Mouse (Mus musculus): Measurements from ENCODE around the gene Ints5. TPM values are rescaled to one million over a fixed set of nuclear protein-coding genes. Genes with fewer than 3 reads are reported as not detected.

The Ints5 gene
- polyA plus RNA-seq, 1 experiment from 2014 or later: 31.0 TPM

DNA sequence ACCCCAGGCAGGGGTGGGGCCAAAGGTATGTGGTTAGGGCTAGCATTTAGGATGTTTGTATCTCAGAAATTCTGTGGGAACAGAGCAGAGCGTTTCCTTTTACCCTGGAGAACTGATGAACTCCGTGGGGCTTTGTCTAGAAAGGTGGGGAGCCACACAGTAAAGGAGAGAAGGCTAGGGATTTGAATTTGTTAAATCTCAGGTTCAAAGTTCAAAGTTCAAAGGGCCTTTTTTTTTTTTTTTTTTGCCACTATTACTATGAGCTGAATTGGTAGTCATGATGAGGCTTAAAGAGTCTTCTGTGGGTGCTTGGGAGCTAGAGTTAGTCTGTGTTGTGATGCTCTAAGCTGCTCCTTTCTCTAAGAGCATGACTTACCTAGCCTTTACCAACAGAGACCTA is 43.9 kb downstream of the Ints5 start:
- H3K9ac ChIP-seq (replicated peaks): no peak overlapping the region
- no peaks in the 10 kb centered on the region for H3K27me3 ChIP-seq (replicated peaks)
- no peak overlapping the region for H3K4me3 ChIP-seq (replicated peaks)
- peaks cover 15% of the 10 kb centered on the region for H3K4me1 ChIP-seq
- no peak overlapping the region for H3K4me2 ChIP-seq
- no peaks in the 10 kb centered on the region for H3K9me3 ChIP-seq (replicated peaks)
- H3K27ac ChIP-seq (replicated peaks): no peak overlapping the region
- peaks cover 7% of the 10 kb centered on the region; the same call in 1 of the 2 replicates for H3K36me3 ChIP-seq
- WGBS: 92% methylated on average over 2 of the region's 2 CpGs
- ATAC-seq (ENCODE audit: low FRiP score): no peak

GRCm38 (mm10) chr19:8940526-8941133 is 47.8 kb downstream of the Ints5 start:
- Histone ChIP-seq H3K4me1 (peaks cover 45% of the 10 kb centered on the region), H3K9me3 (replicated peaks) (no peaks in the 10 kb centered on the region), H3K27me3 (replicated peaks) (no peaks in the 10 kb centered on the region), H3K4me2 (peak overlapping the region; percentile 70), H3K36me3 (peaks cover 21% of the 10 kb centered on the region), H3K4me3 (replicated peaks) (peak overlapping the region; percentile 94), H3K9ac (replicated peaks) (peak overlapping the region; percentile 57; the same call in 1 of the 2 replicates), H3K27ac (replicated peaks) (no peak overlapping the region; the same call in 1 of the 2 replicates)
- 71% methylated on average over 15 of the region's 15 CpGs for WGBS
- ATAC-seq (ENCODE audit: low FRiP score): no peak

DNA sequence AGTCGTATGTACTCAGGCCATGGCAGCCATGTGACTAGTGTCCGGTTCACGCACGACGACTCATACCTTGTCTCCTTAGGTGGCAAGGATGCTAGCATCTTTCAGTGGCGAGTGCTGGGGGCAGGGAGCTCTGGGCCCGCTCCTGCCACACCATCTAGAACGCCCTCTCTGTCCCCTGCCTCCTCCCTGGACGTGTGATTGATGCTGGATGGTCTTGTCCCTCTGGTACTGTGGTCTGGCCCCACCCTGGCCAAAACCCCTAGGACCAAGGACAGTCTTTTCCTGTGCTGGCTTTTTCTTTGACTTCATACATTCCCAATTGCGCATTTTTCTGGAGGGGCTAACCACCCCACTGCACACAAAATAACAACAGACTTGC is 48.3 kb downstream of the Ints5 start:
- no peaks in the 10 kb centered on the region for H3K27me3 ChIP-seq (replicated peaks)
- H3K27ac ChIP-seq (replicated peaks): peak overlapping the region; percentile 97
- peak overlapping the region; percentile 57 for H3K9ac ChIP-seq (replicated peaks)
- peaks cover 45% of the 10 kb centered on the region for H3K4me1 ChIP-seq
- H3K36me3 ChIP-seq: peaks cover 26% of the 10 kb centered on the region
- no peaks in the 10 kb centered on the region for H3K9me3 ChIP-seq (replicated peaks)
- peak overlapping the region; percentile 94 for H3K4me3 ChIP-seq (replicated peaks)
- 19% methylated on average over 10 of the region's 10 CpGs for WGBS
- peak; percentile 22 for ATAC-seq (ENCODE audit: low FRiP score)
- H3K4me2 ChIP-seq: peak overlapping the region; percentile 70

DNA sequence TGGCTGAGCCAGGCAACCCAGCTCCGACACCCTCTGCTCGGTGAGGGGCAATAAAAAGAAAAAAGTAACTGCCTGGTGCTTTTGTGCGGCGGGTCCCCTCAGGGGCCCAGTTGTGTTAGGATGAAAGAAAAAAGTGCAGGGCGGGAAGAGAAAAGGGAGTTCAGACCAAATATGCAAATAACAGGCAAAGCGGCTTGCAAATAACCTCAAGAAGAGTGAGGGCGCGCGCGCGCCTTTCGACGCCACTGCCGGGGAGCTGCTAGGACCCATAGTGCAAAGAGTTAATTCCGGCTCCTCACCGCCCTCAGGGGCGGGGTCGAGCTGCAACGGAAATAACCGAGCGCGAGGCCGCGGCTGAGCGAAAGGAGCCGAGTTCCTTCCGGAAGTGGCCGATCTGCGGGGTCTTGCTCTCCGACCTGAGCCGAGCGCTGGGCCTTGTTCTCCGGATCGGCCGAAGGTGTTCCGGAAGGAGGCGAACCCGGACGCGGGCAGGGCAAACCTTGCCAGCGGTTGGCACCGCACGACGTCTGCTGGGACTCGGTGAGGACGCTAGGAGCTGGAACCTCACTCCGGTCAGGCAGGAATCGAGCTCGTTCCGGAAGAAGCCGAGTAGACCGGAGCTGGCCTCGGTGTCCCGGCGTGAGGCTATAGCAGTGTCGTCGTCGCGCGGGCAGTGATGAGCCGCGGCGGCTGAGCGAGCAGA is 48.9 kb downstream of the Ints5 start, which contains the start of gene Mta2:
Mta2 (plus strand) TSS at position 361 of the 703 bp plus-strand sequence.
- ATAC-seq (ENCODE audit: low FRiP score): peak; percentile 97
- under 1% methylated on average over 61 of the region's 64 CpGs for WGBS
- no peaks in the 10 kb centered on the region for H3K9me3 ChIP-seq (replicated peaks)
- peak within 1 kb of the TSS; percentile 70 for H3K4me2 ChIP-seq
- peak within 1 kb of the TSS; percentile 94 for H3K4me3 ChIP-seq (replicated peaks)
- peaks cover 31% of the 10 kb centered on the region for H3K36me3 ChIP-seq
- H3K27me3 ChIP-seq (replicated peaks): no peaks in the 10 kb centered on the region
- H3K4me1 ChIP-seq: peaks cover 45% of the 10 kb centered on the region
- peak within 1 kb of the TSS; percentile 98 for H3K9ac ChIP-seq (replicated peaks)
- peak within 1 kb of the TSS; percentile 97 for H3K27ac ChIP-seq (replicated peaks)

- Histone ChIP-seq H3K27ac (replicated peaks) (peak overlapping the region; percentile 97), H3K9ac (replicated peaks) (peak overlapping the region; percentile 98), H3K27me3 (replicated peaks) (no peaks in the 10 kb centered on the region), H3K4me3 (replicated peaks) (peak overlapping the region; percentile 94), H3K4me2 (peak overlapping the region; percentile 70), H3K9me3 (replicated peaks) (no peaks in the 10 kb centered on the region), H3K4me1 (peaks cover 45% of the 10 kb centered on the region), H3K36me3 (peaks cover 34% of the 10 kb centered on the region)
- WGBS: under 1% methylated on average over 46 of the region's 46 CpGs
- peak; percentile 77 for ATAC-seq (ENCODE audit: low FRiP score)
Measured at GRCm38 (mm10) chr19:8942276-8942964, 49.6 kb downstream of the Ints5 start.

GRCm38 (mm10) chr19:8943047-8943446 is 50.2 kb downstream of the Ints5 start:
- Histone ChIP-seq H3K4me1 (peaks cover 45% of the 10 kb centered on the region), H3K27me3 (replicated peaks) (no peaks in the 10 kb centered on the region), H3K36me3 (peaks cover 37% of the 10 kb centered on the region), H3K4me3 (replicated peaks) (peak overlapping the region; percentile 94), H3K9me3 (replicated peaks) (no peaks in the 10 kb centered on the region), H3K27ac (replicated peaks) (no peak overlapping the region; the same call in 1 of the 2 replicates), H3K9ac (replicated peaks) (peak overlapping the region; percentile 98), H3K4me2 (peak overlapping the region; percentile 70)
- 66% methylated on average over 2 of the region's 2 CpGs for WGBS
- no peak for ATAC-seq (ENCODE audit: low FRiP score)

GRCm38 (mm10) chr19:8944062-8944461 is 51.3 kb downstream of the Ints5 start:
- Histone ChIP-seq H3K27me3 (replicated peaks) (no peaks in the 10 kb centered on the region), H3K9me3 (replicated peaks) (no peaks in the 10 kb centered on the region), H3K4me1 (peaks cover 45% of the 10 kb centered on the region), H3K9ac (replicated peaks) (no peak overlapping the region), H3K4me3 (replicated peaks) (no peak overlapping the region), H3K4me2 (peak overlapping the region; percentile 70; the same call in 1 of the 2 replicates), H3K36me3 (peaks cover 47% of the 10 kb centered on the region), H3K27ac (replicated peaks) (no peak overlapping the region)
- no peak for ATAC-seq (ENCODE audit: low FRiP score)
- WGBS: 68% methylated on average over 5 of the region's 5 CpGs

GRCm38 (mm10) chr19:8944750-8945149 is 51.9 kb downstream of the Ints5 start:
- 31% methylated on average over 5 of the region's 5 CpGs for WGBS
- Histone ChIP-seq H3K9ac (replicated peaks) (no peak overlapping the region), H3K36me3 (peaks cover 52% of the 10 kb centered on the region), H3K4me2 (peak overlapping the region; percentile 39), H3K4me1 (peaks cover 45% of the 10 kb centered on the region), H3K9me3 (replicated peaks) (no peaks in the 10 kb centered on the region), H3K27ac (replicated peaks) (no peak overlapping the region), H3K27me3 (replicated peaks) (no peaks in the 10 kb centered on the region), H3K4me3 (replicated peaks) (peak overlapping the region; percentile 3; the same call in 1 of the 2 replicates)
- ATAC-seq (ENCODE audit: low FRiP score): no peak

DNA sequence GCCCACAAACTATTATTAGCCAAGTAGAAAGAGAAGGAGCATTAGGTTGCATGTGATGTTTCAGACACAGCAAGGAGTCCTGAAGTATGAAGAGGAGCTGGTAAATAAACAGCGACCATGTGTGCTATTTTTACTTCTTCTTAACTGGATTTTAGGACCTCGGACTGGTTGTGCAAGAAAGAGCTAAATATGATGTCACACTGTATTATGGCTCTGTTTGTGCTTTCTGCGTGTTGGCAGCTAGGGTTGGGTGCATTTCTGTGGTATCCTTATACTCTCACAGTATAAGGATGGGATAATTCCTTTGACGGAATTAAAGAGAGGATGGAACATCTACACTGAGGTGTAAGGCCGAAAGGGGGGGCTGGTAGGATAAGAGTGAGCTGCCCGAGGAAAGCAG is 52.4 kb downstream of the Ints5 start:
- no peaks in the 10 kb centered on the region for H3K9me3 ChIP-seq (replicated peaks)
- H3K36me3 ChIP-seq: peaks cover 55% of the 10 kb centered on the region
- ATAC-seq (ENCODE audit: low FRiP score): no peak
- 0 out of 2 replicates have a peak overlapping the region, but pooled peaks have one; percentile 5 for H3K9ac ChIP-seq (replicated peaks)
- H3K4me1 ChIP-seq: peaks cover 43% of the 10 kb centered on the region
- WGBS: 86% methylated on average over 6 of the region's 6 CpGs
- H3K4me3 ChIP-seq (replicated peaks): peak overlapping the region; percentile 3; the same call in 1 of the 2 replicates
- H3K4me2 ChIP-seq: peak overlapping the region; percentile 39
- H3K27ac ChIP-seq (replicated peaks): peak overlapping the region; percentile 25; the same call in 1 of the 2 replicates
- no peaks in the 10 kb centered on the region for H3K27me3 ChIP-seq (replicated peaks)

DNA sequence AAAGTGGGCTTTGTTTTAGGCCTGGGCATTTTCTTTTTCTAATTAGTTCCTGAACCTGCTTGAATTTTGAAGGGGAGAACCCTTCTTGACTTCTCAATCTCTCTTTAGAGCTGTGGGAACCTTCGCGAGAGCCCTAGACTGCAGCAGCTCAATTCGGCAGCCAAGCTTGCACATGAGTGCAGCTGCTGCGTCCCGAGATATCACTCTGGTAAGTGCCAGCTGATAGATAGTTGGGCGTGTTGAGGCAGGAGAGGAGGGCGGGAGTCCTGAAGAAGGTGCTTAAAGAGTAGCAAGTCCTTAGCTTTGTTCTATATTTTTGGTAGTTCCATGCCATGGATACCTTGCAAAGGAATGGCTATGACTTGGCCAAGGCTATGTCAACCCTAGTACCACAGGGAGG is 54.1 kb downstream of the Ints5 start:
- Histone ChIP-seq H3K36me3 (peaks cover 72% of the 10 kb centered on the region), H3K27me3 (replicated peaks) (no peaks in the 10 kb centered on the region), H3K4me2 (no peak overlapping the region), H3K4me3 (replicated peaks) (no peak overlapping the region), H3K9ac (replicated peaks) (no peak overlapping the region), H3K9me3 (replicated peaks) (no peaks in the 10 kb centered on the region), H3K4me1 (peaks cover 34% of the 10 kb centered on the region), H3K27ac (replicated peaks) (no peak overlapping the region)
- ATAC-seq (ENCODE audit: low FRiP score): no peak
- WGBS: 96% methylated on average over 7 of the region's 7 CpGs
